Mouse (Mus musculus): ENCODE measurements around the gene Tcn2.
A peak's percentile ranks its signal among the peaks of the same experiment; 100 is the strongest.
"Not testable (repeated sequence)": the region's sequence is repeated elsewhere in the genome, so short reads cannot be mapped to it uniquely, and the experiment has no call there.

The Tcn2 gene

GRCm38 (mm10) chr11:3931511-3932211, at the start of gene Tcn2:
TSS of gene Tcn2 (minus strand) at chr11:3932159.
- DNase-seq: peak; percentile 13

DNA sequence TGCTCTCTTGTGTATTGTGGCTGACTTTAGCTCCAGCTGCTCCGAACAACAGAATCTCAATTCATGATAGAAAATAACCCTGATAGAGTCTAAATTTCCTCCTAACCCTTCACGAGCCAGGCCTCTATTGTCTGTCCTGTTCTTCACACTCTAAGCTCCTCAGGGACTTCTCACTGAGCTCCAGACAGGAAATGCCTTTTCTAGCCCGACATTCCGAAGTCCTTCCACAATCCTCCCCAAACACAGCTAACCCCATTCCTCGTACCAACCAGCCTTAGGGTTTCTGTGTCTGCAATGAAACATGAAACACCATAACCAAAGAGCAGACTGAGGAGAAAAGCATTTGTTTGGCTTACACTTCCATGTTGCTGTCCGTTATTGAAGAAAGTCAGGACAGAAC, 49.6 kb upstream of the Tcn2 start:
- no peak for DNase-seq

GRCm38 (mm10) chr11:3978421-3978820, 46.5 kb upstream of the Tcn2 start:
- DNase-seq: no peak

- no peak for DNase-seq
Measured at GRCm38 (mm10) chr11:3976678-3977077, 44.7 kb upstream of the Tcn2 start, which contains the start of gene 4930556J24Rik. TSS of gene 4930556J24Rik (minus strand) at chr11:3976778.

DNA sequence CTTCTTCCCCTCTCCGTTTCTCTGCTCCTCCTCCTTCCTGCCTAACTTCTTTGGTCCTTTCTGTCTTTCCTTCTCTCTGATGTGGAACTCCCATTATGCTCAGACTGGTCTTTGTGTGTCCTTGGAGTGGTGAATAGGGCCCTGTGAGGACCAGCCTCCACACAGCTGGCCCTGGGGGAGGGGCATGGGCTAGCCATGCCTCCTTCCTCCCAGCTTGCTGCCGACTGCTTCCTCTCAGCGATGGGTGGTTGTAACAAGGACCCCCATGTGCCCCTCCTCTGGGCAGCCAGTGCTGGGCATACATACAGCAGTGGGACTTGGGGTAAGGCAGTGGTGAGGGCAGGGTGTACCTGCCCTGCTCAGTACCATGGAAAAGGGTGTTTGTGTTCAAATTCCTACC, 42.4 kb upstream of the Tcn2 start:
- DNase-seq: no peak

DNA sequence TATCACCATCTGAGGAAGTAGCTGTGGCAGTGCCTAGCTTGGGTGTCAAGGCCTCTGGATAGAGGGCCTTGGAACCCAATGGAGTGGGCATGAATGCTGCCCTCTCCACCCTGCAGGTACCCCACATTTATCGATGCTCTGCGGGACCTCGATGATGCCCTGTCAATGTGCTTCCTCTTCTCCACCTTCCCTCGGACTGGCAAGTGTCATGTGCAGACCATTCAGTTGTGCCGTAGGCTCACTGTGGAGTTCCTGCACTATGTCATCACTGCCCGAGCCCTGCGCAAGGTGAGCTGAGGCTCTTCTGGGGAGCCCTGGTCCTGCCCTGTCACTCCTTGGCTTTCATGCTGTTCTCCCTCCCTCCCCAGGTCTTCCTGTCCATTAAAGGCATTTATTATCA, 41.1 kb upstream of the Tcn2 start:
- no peak for DNase-seq

GRCm38 (mm10) chr11:3970361-3970760, 38.4 kb upstream of the Tcn2 start:
- no peak for DNase-seq

GRCm38 (mm10) chr11:3969837-3970236, 37.9 kb upstream of the Tcn2 start:
- no peak for DNase-seq

DNA sequence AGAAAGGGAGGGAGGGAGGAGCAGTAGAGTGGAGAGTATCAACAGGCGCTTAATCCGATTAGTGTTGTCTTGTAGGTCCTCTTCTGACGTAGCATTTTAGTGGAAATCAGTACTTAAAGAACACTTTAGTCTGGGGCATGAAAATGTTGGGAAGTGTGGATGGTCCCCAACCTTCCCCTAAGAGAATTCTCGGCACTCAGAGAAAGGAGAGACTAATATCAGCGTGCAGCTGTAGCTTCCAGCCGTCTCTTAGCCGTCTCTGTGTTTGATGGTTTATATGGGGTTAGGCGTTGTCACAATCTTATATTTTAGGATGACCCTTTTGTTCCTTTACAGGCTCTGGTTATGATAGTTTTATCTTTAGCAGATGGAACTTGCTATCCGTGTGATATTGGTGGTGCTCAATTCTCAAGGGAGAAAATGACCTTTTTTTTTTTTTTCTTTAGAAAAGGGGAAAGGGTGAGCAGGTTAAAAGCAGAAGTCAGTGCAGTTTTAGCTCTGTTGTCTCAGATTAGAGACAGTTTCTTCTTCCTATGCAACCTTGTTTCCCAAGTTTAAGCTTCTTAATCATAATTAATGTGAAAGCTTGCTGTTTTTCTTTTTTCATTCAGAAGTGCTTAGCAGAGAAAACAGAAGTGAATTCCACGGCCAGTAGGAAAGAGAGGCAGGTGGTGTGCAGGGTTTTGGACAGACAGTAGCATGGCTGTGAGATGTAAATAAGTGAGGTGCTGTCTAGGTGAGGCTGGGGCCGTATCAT, 32.6 kb upstream of the Tcn2 start:
- DNase-seq: no peak

DNA sequence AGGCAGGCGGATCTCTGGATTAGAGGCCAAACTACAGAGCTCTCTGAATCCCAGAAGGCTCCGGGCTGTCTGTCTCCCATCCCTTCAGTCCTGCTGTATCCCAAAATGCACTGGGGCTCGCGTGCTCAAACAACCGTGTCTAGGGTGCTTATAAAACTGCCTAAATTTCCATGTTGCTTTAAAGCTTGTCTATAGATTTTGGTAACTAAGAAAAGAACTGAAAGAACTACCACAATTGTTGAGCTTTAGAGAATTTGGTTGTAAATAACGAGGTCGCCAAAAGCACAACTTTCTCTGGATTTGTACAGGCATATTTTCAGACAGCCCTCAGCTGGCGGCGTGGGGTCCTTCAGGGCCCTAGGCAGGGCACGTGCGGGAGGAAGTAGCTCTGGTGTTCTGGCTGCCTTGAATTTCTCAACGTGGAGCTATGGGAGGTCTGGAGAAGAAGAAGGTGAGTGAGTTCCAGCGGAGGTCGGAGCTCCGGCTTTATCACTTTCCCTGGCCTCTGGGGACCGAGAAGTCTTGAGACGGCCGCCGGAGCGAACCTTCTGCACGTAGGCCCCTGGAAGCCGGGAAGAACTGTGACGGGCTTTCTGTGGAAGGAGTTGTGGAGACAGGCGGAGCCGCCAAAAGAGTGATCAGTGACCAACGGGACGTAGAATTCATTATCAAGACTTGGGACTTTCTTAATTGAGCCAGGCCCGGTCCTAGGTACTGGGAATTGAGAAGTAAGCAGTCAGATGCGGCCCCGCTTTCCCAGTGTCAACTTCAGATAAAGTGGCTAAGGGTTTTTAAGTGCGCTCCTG, 31.9 kb upstream of the Tcn2 start, which contains the start of gene Pes1:
Gene Pes1 (plus strand): TSS at position 366 of the 806 bp plus-strand sequence.
- DNase-seq: peak; percentile 79

- no peak for DNase-seq
Measured at GRCm38 (mm10) chr11:3963155-3963554, 31.2 kb upstream of the Tcn2 start.

GRCm38 (mm10) chr11:3961761-3962160, 29.8 kb upstream of the Tcn2 start:
- DNase-seq: no peak

GRCm38 (mm10) chr11:3960901-3961300, 28.9 kb upstream of the Tcn2 start:
- no peak for DNase-seq

DNA sequence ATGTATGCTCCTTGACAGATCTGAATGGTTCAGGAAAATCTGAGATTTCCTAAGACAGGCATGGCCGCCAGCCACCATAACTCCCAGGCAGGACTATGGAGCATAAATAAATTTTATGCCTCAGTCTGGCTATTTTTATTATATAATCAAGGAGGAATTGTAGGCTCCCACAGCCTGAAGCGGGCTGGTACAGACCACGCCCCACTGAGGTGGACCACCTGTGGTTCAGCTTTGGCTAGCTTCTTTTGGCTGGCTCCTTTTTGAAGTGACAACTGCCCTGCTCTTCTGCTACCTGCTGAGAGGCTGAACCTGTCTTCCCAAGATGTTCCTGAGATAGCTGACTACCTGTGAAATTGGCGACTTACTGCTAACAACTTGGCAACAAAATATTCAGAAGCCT, 23.4 kb upstream of the Tcn2 start:
- DNase-seq: not testable (repeated sequence)

DNA sequence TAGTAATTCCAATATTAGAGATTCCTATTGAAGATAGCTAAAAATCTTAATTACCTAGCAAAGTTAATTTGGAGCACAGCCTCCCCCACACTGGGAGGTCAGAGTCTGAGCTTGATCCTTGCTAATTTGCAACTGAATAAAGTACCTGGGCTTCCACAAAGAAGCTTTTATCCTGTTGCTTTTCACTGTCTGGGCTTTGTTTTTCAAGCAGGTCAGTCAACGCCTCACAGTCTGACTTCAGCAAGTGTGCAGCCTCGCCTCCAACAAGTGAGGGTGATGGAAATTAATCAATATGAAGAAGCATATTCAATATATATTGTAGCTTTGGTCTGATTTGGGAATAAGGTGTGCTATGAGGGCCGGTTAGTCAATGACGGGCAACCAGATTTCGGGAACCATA, 22.9 kb upstream of the Tcn2 start:
- not testable (repeated sequence) for DNase-seq

GRCm38 (mm10) chr11:3946386-3946785, 14.4 kb upstream of the Tcn2 start:
- DNase-seq: no peak

DNA sequence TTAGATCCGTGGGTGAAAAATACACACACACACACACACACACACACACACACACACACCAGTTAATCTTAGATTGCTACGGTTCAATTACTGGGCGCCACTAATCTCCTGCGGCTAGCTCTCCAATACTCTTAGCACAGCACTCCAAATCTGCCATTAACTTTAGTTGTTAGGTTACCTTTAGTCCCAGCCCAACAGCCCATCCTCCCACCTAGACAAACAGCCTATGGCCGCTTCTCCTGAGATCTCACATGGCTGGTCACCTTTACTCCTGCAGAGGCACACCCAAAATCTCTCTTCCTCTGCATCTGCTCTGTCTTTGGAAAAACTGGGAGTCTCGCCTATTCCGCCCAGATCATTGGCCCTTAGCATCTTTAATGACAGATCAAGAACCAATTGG, 9.4 kb upstream of the Tcn2 start:
- no peak for DNase-seq

- no peak for DNase-seq
Measured at GRCm38 (mm10) chr11:3937321-3937874, 5.4 kb upstream of the Tcn2 start.

DNA sequence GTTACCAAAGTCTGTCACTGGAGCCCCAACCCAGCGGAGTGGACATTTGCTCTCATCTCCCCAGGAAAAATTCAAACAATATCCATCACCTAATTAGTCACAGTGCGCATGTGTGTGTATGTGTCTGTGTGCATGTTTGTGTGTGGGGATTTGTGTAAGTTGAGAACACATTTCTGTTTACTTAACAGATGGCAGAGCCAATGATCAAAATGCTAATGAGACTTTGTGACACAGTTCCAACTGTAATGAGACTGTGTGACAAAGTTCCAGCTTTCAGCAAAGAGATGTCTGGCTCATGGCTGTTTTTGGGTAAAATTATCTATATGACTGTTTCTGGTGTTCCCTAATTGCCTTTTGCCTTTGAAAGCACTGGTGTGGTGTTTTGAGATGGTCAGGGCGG, 4.4 kb upstream of the Tcn2 start:
- no peak for DNase-seq

GRCm38 (mm10) chr11:3935135-3935534, 3.2 kb upstream of the Tcn2 start:
- no peak for DNase-seq

GRCm38 (mm10) chr11:3933756-3934285, 1.9 kb upstream of the Tcn2 start:
- no peak for DNase-seq

DNA sequence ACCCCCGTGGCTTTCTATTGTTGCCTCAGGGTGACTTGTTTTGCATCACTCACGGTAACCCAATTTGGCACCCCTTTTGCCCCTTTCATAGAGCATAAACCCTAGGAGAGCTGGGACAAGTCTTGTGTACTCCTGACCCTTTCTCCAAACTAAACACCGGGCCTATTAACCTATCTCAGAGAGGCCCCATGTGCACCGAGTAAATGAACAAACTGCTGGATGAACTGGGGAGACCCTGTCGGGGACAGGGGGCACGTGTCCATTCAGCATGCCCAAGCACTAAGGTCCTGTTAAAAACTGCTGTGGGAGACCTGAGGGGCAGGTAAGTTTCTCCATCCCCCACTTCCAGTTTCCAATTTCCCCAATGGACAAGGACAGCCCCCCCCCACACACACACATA, 1.0 kb downstream of the Tcn2 start:
- DNase-seq: no peak

DNA sequence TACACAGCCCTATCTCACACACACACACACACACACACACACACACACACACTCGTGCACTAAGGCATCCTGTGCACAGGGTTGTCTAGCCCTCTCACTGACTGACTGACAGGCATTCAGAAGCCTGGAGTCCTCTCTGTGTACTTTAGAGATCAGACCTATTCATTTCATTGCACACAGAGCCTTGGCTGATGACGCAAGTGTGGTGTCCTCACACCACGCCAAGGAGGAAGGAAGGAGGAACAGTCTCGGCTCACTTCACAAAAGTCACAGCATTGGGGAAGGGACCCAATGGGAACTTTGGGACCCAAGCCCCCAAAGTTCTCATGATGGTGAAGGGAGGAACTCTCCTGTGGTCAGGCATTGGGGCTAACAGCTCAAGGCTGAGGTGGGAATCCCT, 1.9 kb downstream of the Tcn2 start:
- DNase-seq: no peak

Data from cerebellum, adult 11-12 months (tissue).